Mouse (Mus musculus): ENCODE data around the gene Iqcn. TPM values are rescaled to one million over a fixed set of nuclear protein-coding genes. Genes with fewer than 3 reads are reported as not detected.
A peak's percentile ranks its signal among the peaks of the same experiment; 100 is the strongest.

The Iqcn gene
- polyA plus RNA-seq, 1 experiment from 2014 or later = not detected

DNA sequence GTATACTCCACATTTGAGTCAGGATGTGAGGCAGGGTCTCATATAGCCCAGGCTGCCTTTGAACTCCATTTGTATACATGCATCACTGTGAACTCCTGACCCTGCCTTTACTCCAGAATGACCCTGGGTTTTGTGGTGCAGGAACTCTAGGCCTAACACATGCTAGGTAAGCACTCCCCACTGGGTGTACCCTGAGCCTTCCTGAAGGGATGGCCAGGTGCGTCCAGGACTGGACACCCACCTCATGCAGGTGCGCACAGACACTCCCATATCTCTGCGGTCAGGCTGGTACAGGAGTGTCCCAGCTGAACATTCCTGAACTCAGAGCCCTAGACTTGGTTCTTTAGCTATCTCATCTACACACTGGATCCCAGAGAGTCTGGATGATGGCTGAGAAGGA is 29.1 kb upstream of the Iqcn start:
- H3K36me3 ChIP-seq (ENCODE audit: control insufficient read depth, insufficient read depth, low read length) = peaks cover 8% of the 10 kb centered on the region
- no peak for ATAC-seq (ENCODE audit: insufficient read depth, low FRiP score, low TSS enrichment)
- H3K4me3 ChIP-seq (ENCODE audit: low read depth, low read length) = peak overlapping the region; percentile 50
- H3K9ac ChIP-seq (ENCODE audit: low read length) = peak overlapping the region; percentile 66
- DNase-seq (ENCODE audit: low spot score) = no peak
- peak overlapping the region; percentile 76 for H3K4me2 ChIP-seq (ENCODE audit: low read depth)
- H3K4me1 ChIP-seq (ENCODE audit: control insufficient read depth, insufficient read depth, low read length) = peaks cover 7% of the 10 kb centered on the region
- peak overlapping the region; percentile 78 for H3K27ac ChIP-seq (ENCODE audit: low read depth, low read length)
- no peaks in the 10 kb centered on the region for H3K27me3 ChIP-seq (ENCODE audit: control insufficient read depth, insufficient read depth, low read length)
- H3K9me3 ChIP-seq (ENCODE audit: control insufficient read depth, low read length) = no peaks in the 10 kb centered on the region
- 89% methylated on average over 3 of the region's 3 CpGs for WGBS

DNA sequence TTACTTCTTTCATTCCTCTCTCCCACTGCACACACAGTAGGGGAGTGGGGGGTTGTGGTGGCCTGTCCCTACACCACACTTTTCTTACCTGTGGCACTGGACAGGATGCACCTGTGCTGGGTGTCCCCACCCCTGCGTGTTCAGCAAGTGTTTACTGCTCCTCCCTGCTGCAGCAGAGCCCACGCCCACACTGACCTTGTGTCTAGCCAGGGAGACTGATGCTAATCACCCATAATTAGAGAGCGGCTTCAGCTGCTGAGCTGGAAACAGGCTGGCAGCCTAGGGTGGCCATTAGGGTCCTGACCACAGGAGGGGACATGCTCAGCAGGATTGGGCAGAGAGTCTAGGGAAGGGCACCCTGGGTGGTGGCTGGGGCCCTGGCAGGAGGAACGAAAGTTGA is 28.5 kb upstream of the Iqcn start:
- DNase-seq (ENCODE audit: low spot score) (no peak), ATAC-seq (ENCODE audit: insufficient read depth, low FRiP score, low TSS enrichment) (no peak)
- Histone ChIP-seq H3K9me3 (ENCODE audit: control insufficient read depth, low read length) (no peaks in the 10 kb centered on the region), H3K4me1 (ENCODE audit: control insufficient read depth, insufficient read depth, low read length) (peaks cover 7% of the 10 kb centered on the region), H3K4me2 (ENCODE audit: low read depth) (no peak overlapping the region), H3K27me3 (ENCODE audit: control insufficient read depth, insufficient read depth, low read length) (no peaks in the 10 kb centered on the region), H3K9ac (ENCODE audit: low read length) (no peak overlapping the region; the same call in 1 of the 2 replicates), H3K36me3 (ENCODE audit: control insufficient read depth, insufficient read depth, low read length) (peaks cover 8% of the 10 kb centered on the region), H3K27ac (ENCODE audit: low read depth, low read length) (no peak overlapping the region), H3K4me3 (ENCODE audit: low read depth, low read length) (no peak overlapping the region)
- WGBS = 82% methylated on average over 4 of the region's 4 CpGs

- H3K9me3 ChIP-seq (ENCODE audit: control insufficient read depth, low read length) = no peaks in the 10 kb centered on the region
- H3K4me1 ChIP-seq (ENCODE audit: control insufficient read depth, insufficient read depth, low read length) = peaks cover 7% of the 10 kb centered on the region
- H3K27ac ChIP-seq (ENCODE audit: low read depth, low read length) = no peak overlapping the region
- H3K9ac ChIP-seq (ENCODE audit: low read length) = no peak overlapping the region
- no peak overlapping the region for H3K4me2 ChIP-seq (ENCODE audit: low read depth)
- no peaks in the 10 kb centered on the region for H3K27me3 ChIP-seq (ENCODE audit: control insufficient read depth, insufficient read depth, low read length)
- ATAC-seq (ENCODE audit: insufficient read depth, low FRiP score, low TSS enrichment) = no peak
- H3K4me3 ChIP-seq (ENCODE audit: low read depth, low read length) = no peak overlapping the region
- DNase-seq (ENCODE audit: low spot score) = no peak
- 100% methylated on average over 1 of the region's 1 CpGs for WGBS
- H3K36me3 ChIP-seq (ENCODE audit: control insufficient read depth, insufficient read depth, low read length) = peaks cover 8% of the 10 kb centered on the region
These were observed 27.9 kb upstream of the Iqcn start for GRCm38 (mm10) chr8:70675336-70675735.

GRCm38 (mm10) chr8:70677451-70678080 is 25.7 kb upstream of the Iqcn start:
- no peaks in the 10 kb centered on the region for H3K27me3 ChIP-seq (ENCODE audit: control insufficient read depth, insufficient read depth, low read length)
- H3K9ac ChIP-seq (ENCODE audit: low read length) = 0 out of 2 replicates have a peak overlapping the region, but pooled peaks have one; percentile 19
- ATAC-seq (ENCODE audit: insufficient read depth, low FRiP score, low TSS enrichment) (no peak), DNase-seq (ENCODE audit: low spot score) (no peak)
- H3K4me1 ChIP-seq (ENCODE audit: control insufficient read depth, insufficient read depth, low read length) = peaks cover 10% of the 10 kb centered on the region
- peaks cover 8% of the 10 kb centered on the region for H3K36me3 ChIP-seq (ENCODE audit: control insufficient read depth, insufficient read depth, low read length)
- 92% methylated on average over 15 of the region's 15 CpGs for WGBS
- no peak overlapping the region for H3K27ac ChIP-seq (ENCODE audit: low read depth, low read length)
- no peak overlapping the region for H3K4me3 ChIP-seq (ENCODE audit: low read depth, low read length)
- H3K9me3 ChIP-seq (ENCODE audit: control insufficient read depth, low read length) = no peaks in the 10 kb centered on the region
- no peak overlapping the region for H3K4me2 ChIP-seq (ENCODE audit: low read depth)

GRCm38 (mm10) chr8:70678679-70679078 is 24.6 kb upstream of the Iqcn start:
- no peak for ATAC-seq (ENCODE audit: insufficient read depth, low FRiP score, low TSS enrichment)
- Histone ChIP-seq H3K27me3 (ENCODE audit: control insufficient read depth, insufficient read depth, low read length) (no peaks in the 10 kb centered on the region), H3K9ac (ENCODE audit: low read length) (no peak overlapping the region), H3K4me2 (ENCODE audit: low read depth) (no peak overlapping the region), H3K9me3 (ENCODE audit: control insufficient read depth, low read length) (no peaks in the 10 kb centered on the region), H3K27ac (ENCODE audit: low read depth, low read length) (no peak overlapping the region), H3K4me3 (ENCODE audit: low read depth, low read length) (no peak overlapping the region), H3K4me1 (ENCODE audit: control insufficient read depth, insufficient read depth, low read length) (peaks cover 10% of the 10 kb centered on the region), H3K36me3 (ENCODE audit: control insufficient read depth, insufficient read depth, low read length) (peaks cover 8% of the 10 kb centered on the region)
- no peak for DNase-seq (ENCODE audit: low spot score)

DNA sequence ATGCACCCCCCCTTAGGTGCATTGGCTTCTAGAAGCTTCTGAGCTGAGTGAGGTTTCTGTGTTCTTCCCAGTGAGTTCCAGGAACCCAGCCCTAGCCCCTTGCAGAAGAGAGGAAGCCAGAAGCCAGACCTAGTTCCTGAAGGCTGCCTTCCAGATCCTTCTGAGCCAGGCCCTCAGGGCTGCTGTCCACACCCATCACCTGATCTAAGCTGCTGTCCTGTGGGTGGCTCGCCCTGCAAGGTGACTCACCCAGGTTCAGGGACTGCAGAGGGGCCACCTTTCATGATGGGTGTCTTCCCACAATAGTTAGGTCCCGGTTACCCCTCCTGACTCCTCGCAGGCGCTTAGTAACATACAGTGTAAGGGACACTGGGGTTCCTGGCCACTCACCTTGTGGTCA is 23.9 kb upstream of the Iqcn start:
- DNase-seq (ENCODE audit: low spot score) (no peak), ATAC-seq (ENCODE audit: insufficient read depth, low FRiP score, low TSS enrichment) (no peak)
- Histone ChIP-seq H3K4me3 (ENCODE audit: low read depth, low read length) (no peak overlapping the region), H3K9me3 (ENCODE audit: control insufficient read depth, low read length) (no peaks in the 10 kb centered on the region), H3K4me1 (ENCODE audit: control insufficient read depth, insufficient read depth, low read length) (peaks cover 4% of the 10 kb centered on the region), H3K9ac (ENCODE audit: low read length) (no peak overlapping the region), H3K27me3 (ENCODE audit: control insufficient read depth, insufficient read depth, low read length) (no peaks in the 10 kb centered on the region), H3K27ac (ENCODE audit: low read depth, low read length) (no peak overlapping the region), H3K4me2 (ENCODE audit: low read depth) (no peak overlapping the region), H3K36me3 (ENCODE audit: control insufficient read depth, insufficient read depth, low read length) (peaks cover 8% of the 10 kb centered on the region)
- 96% methylated on average over 4 of the region's 4 CpGs for WGBS

DNA sequence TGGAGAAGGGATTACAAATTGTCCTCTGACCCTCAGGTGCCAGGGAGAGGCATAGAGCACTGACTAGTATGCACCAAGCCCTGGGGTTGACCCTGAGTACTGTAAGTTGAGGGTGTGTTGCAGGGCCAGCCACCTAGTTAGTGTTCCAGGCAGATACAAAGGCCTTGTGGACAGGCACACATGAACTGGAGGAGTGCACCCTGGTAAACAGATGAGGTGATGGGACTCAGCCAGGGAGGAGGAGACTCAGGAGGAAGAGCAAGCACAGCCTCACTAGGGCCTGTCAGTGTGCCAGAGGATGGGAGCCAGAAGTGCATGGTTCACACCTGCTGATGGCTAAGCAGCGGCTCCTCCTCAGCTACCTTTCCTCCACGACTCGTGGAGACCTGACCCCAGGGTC is 23.2 kb upstream of the Iqcn start:
- ATAC-seq (ENCODE audit: insufficient read depth, low FRiP score, low TSS enrichment) (no peak), DNase-seq (ENCODE audit: low spot score) (no peak)
- no peaks in the 10 kb centered on the region for H3K27me3 ChIP-seq (ENCODE audit: control insufficient read depth, insufficient read depth, low read length)
- peaks cover 4% of the 10 kb centered on the region for H3K4me1 ChIP-seq (ENCODE audit: control insufficient read depth, insufficient read depth, low read length)
- H3K27ac ChIP-seq (ENCODE audit: low read depth, low read length) = no peak overlapping the region
- H3K36me3 ChIP-seq (ENCODE audit: control insufficient read depth, insufficient read depth, low read length) = peaks cover 8% of the 10 kb centered on the region
- H3K4me3 ChIP-seq (ENCODE audit: low read depth, low read length) = no peak overlapping the region
- H3K4me2 ChIP-seq (ENCODE audit: low read depth) = no peak overlapping the region
- no peak overlapping the region for H3K9ac ChIP-seq (ENCODE audit: low read length)
- no peaks in the 10 kb centered on the region for H3K9me3 ChIP-seq (ENCODE audit: control insufficient read depth, low read length)
- 81% methylated on average over 3 of the region's 3 CpGs for WGBS

- 80% methylated on average over 3 of the region's 3 CpGs for WGBS
- Histone ChIP-seq H3K4me2 (ENCODE audit: low read depth) (no peak overlapping the region), H3K4me1 (ENCODE audit: control insufficient read depth, insufficient read depth, low read length) (peaks cover 4% of the 10 kb centered on the region), H3K9ac (ENCODE audit: low read length) (no peak overlapping the region), H3K27me3 (ENCODE audit: control insufficient read depth, insufficient read depth, low read length) (no peaks in the 10 kb centered on the region), H3K9me3 (ENCODE audit: control insufficient read depth, low read length) (no peaks in the 10 kb centered on the region), H3K4me3 (ENCODE audit: low read depth, low read length) (no peak overlapping the region), H3K27ac (ENCODE audit: low read depth, low read length) (no peak overlapping the region), H3K36me3 (ENCODE audit: control insufficient read depth, insufficient read depth, low read length) (peaks cover 8% of the 10 kb centered on the region)
- DNase-seq (ENCODE audit: low spot score) (no peak), ATAC-seq (ENCODE audit: insufficient read depth, low FRiP score, low TSS enrichment) (no peak)
These were observed 21.8 kb upstream of the Iqcn start for GRCm38 (mm10) chr8:70681410-70681809.

DNA sequence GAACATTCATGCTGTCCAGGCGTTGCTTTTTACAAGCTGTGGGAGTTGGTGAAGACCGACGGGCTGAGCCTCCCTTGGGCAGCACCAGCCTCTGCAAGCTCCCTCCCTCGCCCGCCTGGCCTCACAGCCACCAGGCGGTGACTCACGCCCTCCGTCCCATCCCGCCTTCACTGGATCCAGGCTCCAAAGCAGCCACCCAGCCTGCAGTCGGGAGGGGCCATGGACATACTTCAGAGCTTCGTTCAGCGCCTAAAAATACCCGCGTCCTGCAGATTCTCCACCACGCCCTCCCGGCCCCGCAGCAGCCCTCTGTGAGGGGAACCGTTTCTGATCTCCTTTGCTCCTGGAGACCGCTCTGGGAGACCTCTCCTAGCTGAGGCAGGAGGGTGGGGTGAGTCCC is 21.1 kb upstream of the Iqcn start:
- no peaks in the 10 kb centered on the region for H3K27me3 ChIP-seq (ENCODE audit: control insufficient read depth, insufficient read depth, low read length)
- peaks cover 4% of the 10 kb centered on the region for H3K4me1 ChIP-seq (ENCODE audit: control insufficient read depth, insufficient read depth, low read length)
- ATAC-seq (ENCODE audit: insufficient read depth, low FRiP score, low TSS enrichment) (0 out of 2 replicates have a peak, but pooled peaks have one; percentile 24), DNase-seq (ENCODE audit: low spot score) (peak; percentile 40)
- no peaks in the 10 kb centered on the region for H3K9me3 ChIP-seq (ENCODE audit: control insufficient read depth, low read length)
- no peak overlapping the region for H3K4me2 ChIP-seq (ENCODE audit: low read depth)
- 10% methylated on average over 19 of the region's 19 CpGs for WGBS
- H3K9ac ChIP-seq (ENCODE audit: low read length) = peak overlapping the region; percentile 8
- H3K27ac ChIP-seq (ENCODE audit: low read depth, low read length) = no peak overlapping the region
- H3K36me3 ChIP-seq (ENCODE audit: control insufficient read depth, insufficient read depth, low read length) = peaks cover 8% of the 10 kb centered on the region
- no peak overlapping the region for H3K4me3 ChIP-seq (ENCODE audit: low read depth, low read length)
